Mouse (Mus musculus): Measurements from ENCODE around the gene Sept7. TPM values are rescaled to one million over a fixed set of nuclear protein-coding genes. Genes with fewer than 3 reads are reported as not detected.

The Sept7 gene
- polyA plus RNA-seq, 1 experiment from 2014 or later: 268 TPM

- ATAC-seq (ENCODE audit: insufficient number of reproducible peaks, insufficient read depth, low FRiP score, low read depth): no peak
- no peaks in the 10 kb centered on the region for H3K36me3 ChIP-seq (ENCODE audit: control insufficient read depth, insufficient read depth, low read length)
- 24% methylated on average over 4 of the region's 4 CpGs for WGBS
Observed at GRCm38 (mm10) chr9:25243926-25244657, 8.1 kb upstream of the Sept7 start.

GRCm38 (mm10) chr9:25245125-25245524, 7.1 kb upstream of the Sept7 start:
- H3K4me1 ChIP-seq (ENCODE audit: control insufficient read depth in 2 of 2, insufficient read depth in 2 of 2, low read length in 2 of 2): peaks cover 2 to 6% of the 10 kb centered on the region in 2 experiments; a peak in 2 of 4 replicates

More at GRCm38 (mm10) chr9:25243926-25244657, 8.1 kb upstream of the Sept7 start:
- H3K27me3 ChIP-seq (ENCODE audit: control insufficient read depth, insufficient read depth, low read length): no peaks in the 10 kb centered on the region
- H3K4me2 ChIP-seq (ENCODE audit: low read length): no peak overlapping the region
- no peak overlapping the region for H3K4me3 ChIP-seq (ENCODE audit: control insufficient read depth in 1 of 2, insufficient read depth in 1 of 2, low read depth in 1 of 2, low read length in 2 of 2)
- peaks cover 2 to 6% of the 10 kb centered on the region in 2 experiments; a peak in 2 of 4 replicates for H3K4me1 ChIP-seq (ENCODE audit: control insufficient read depth in 2 of 2, insufficient read depth in 2 of 2, low read length in 2 of 2)
- no peaks in the 10 kb centered on the region for H3K9me3 ChIP-seq (ENCODE audit: control insufficient read depth, low read length)
- 0 out of 4 replicates have a peak overlapping the region, but pooled peaks of 1 of the 2 experiments have one; percentile 12 for H3K27ac ChIP-seq (replicated peaks in 1 of 2; ENCODE audit: control insufficient read depth in 1 of 2, insufficient read depth in 1 of 2, low read depth in 2 of 2, low read length in 2 of 2)
- no peak overlapping the region for H3K9ac ChIP-seq (ENCODE audit: low read length)

GRCm38 (mm10) chr9:25246508-25246907, 5.7 kb upstream of the Sept7 start:
- no peak for ATAC-seq (ENCODE audit: insufficient number of reproducible peaks, insufficient read depth, low FRiP score, low read depth)
- Histone ChIP-seq H3K36me3 (ENCODE audit: control insufficient read depth, insufficient read depth, low read length) (no peaks in the 10 kb centered on the region), H3K4me1 (ENCODE audit: control insufficient read depth in 2 of 2, insufficient read depth in 2 of 2, low read length in 2 of 2) (peaks cover 2 to 6% of the 10 kb centered on the region in 2 experiments; a peak in 2 of 4 replicates), H3K9me3 (ENCODE audit: control insufficient read depth, low read length) (no peaks in the 10 kb centered on the region), H3K27ac (replicated peaks in 1 of 2; ENCODE audit: control insufficient read depth in 1 of 2, insufficient read depth in 1 of 2, low read depth in 2 of 2, low read length in 2 of 2) (0 out of 4 replicates have a peak overlapping the region, but pooled peaks of 1 of the 2 experiments have one; percentile 29), H3K4me2 (ENCODE audit: low read length) (no peak overlapping the region), H3K27me3 (ENCODE audit: control insufficient read depth, insufficient read depth, low read length) (no peaks in the 10 kb centered on the region), H3K4me3 (ENCODE audit: control insufficient read depth in 1 of 2, insufficient read depth in 1 of 2, low read depth in 1 of 2, low read length in 2 of 2) (no peak overlapping the region), H3K9ac (ENCODE audit: low read length) (no peak overlapping the region)
- 70% methylated on average over 3 of the region's 3 CpGs for WGBS

More at GRCm38 (mm10) chr9:25245125-25245524, 7.1 kb upstream of the Sept7 start:
- Histone ChIP-seq H3K27ac (replicated peaks in 1 of 2; ENCODE audit: control insufficient read depth in 1 of 2, insufficient read depth in 1 of 2, low read depth in 2 of 2, low read length in 2 of 2) (no peak overlapping the region), H3K9ac (ENCODE audit: low read length) (no peak overlapping the region), H3K4me3 (ENCODE audit: control insufficient read depth in 1 of 2, insufficient read depth in 1 of 2, low read depth in 1 of 2, low read length in 2 of 2) (no peak overlapping the region), H3K27me3 (ENCODE audit: control insufficient read depth, insufficient read depth, low read length) (no peaks in the 10 kb centered on the region), H3K9me3 (ENCODE audit: control insufficient read depth, low read length) (no peaks in the 10 kb centered on the region), H3K4me2 (ENCODE audit: low read length) (no peak overlapping the region), H3K36me3 (ENCODE audit: control insufficient read depth, insufficient read depth, low read length) (no peaks in the 10 kb centered on the region)
- ATAC-seq (ENCODE audit: insufficient number of reproducible peaks, insufficient read depth, low FRiP score, low read depth): no peak
- 79% methylated on average over 4 of the region's 4 CpGs for WGBS

GRCm38 (mm10) chr9:25251174-25251573, 1.1 kb upstream of the Sept7 start:
- H3K4me3 ChIP-seq (ENCODE audit: control insufficient read depth in 1 of 2, insufficient read depth in 1 of 2, low read depth in 1 of 2, low read length in 2 of 2): peak overlapping the region; percentile 99 to 100
- peak overlapping the region; percentile 100 for H3K9ac ChIP-seq (ENCODE audit: low read length)
- no peaks in the 10 kb centered on the region for H3K9me3 ChIP-seq (ENCODE audit: control insufficient read depth, low read length)
- peak overlapping the region; percentile 85 for H3K4me2 ChIP-seq (ENCODE audit: low read length)
- peaks cover 0 to 22% of the 10 kb centered on the region in 2 experiments; a peak in 2 of 4 replicates for H3K4me1 ChIP-seq (ENCODE audit: control insufficient read depth in 2 of 2, insufficient read depth in 2 of 2, low read length in 2 of 2)
- peak overlapping the region; percentile 97 to 99 for H3K27ac ChIP-seq (replicated peaks in 1 of 2; ENCODE audit: control insufficient read depth in 1 of 2, insufficient read depth in 1 of 2, low read depth in 2 of 2, low read length in 2 of 2)
- no peak for ATAC-seq (ENCODE audit: insufficient number of reproducible peaks, insufficient read depth, low FRiP score, low read depth)
- no peaks in the 10 kb centered on the region for H3K27me3 ChIP-seq (ENCODE audit: control insufficient read depth, insufficient read depth, low read length)
- 7% methylated on average over 6 of the region's 6 CpGs for WGBS
- no peaks in the 10 kb centered on the region for H3K36me3 ChIP-seq (ENCODE audit: control insufficient read depth, insufficient read depth, low read length)

- Histone ChIP-seq H3K36me3 (ENCODE audit: control insufficient read depth, insufficient read depth, low read length) (no peaks in the 10 kb centered on the region), H3K4me3 (ENCODE audit: control insufficient read depth in 1 of 2, insufficient read depth in 1 of 2, low read depth in 1 of 2, low read length in 2 of 2) (peak overlapping the region; percentile 99 to 100), H3K9ac (ENCODE audit: low read length) (peak overlapping the region; percentile 100), H3K4me1 (ENCODE audit: control insufficient read depth in 2 of 2, insufficient read depth in 2 of 2, low read length in 2 of 2) (peaks cover 0 to 22% of the 10 kb centered on the region in 2 experiments; a peak in 2 of 4 replicates), H3K27ac (replicated peaks in 1 of 2; ENCODE audit: control insufficient read depth in 1 of 2, insufficient read depth in 1 of 2, low read depth in 2 of 2, low read length in 2 of 2) (peak overlapping the region; percentile 97 to 99), H3K9me3 (ENCODE audit: control insufficient read depth, low read length) (no peaks in the 10 kb centered on the region), H3K4me2 (ENCODE audit: low read length) (peak overlapping the region; percentile 85), H3K27me3 (ENCODE audit: control insufficient read depth, insufficient read depth, low read length) (no peaks in the 10 kb centered on the region)
- under 1% methylated on average over 41 of the region's 41 CpGs for WGBS
- ATAC-seq (ENCODE audit: insufficient number of reproducible peaks, insufficient read depth, low FRiP score, low read depth): peak; percentile 80
Observed at GRCm38 (mm10) chr9:25251611-25252282, 492 bp upstream of the Sept7 start.

- H3K4me3 ChIP-seq (ENCODE audit: control insufficient read depth in 1 of 2, insufficient read depth in 1 of 2, low read depth in 1 of 2, low read length in 2 of 2): peak overlapping the region; percentile 99 to 100
- H3K9ac ChIP-seq (ENCODE audit: low read length): peak overlapping the region; percentile 100
- H3K4me2 ChIP-seq (ENCODE audit: low read length): peak overlapping the region; percentile 75
- no peaks in the 10 kb centered on the region for H3K36me3 ChIP-seq (ENCODE audit: control insufficient read depth, insufficient read depth, low read length)
- H3K9me3 ChIP-seq (ENCODE audit: control insufficient read depth, low read length): no peaks in the 10 kb centered on the region
- whole genome bisulfite sequencing: under 1% methylated on average over 48 of the region's 78 CpGs
- H3K4me1 ChIP-seq (ENCODE audit: control insufficient read depth in 2 of 2, insufficient read depth in 2 of 2, low read length in 2 of 2): peaks cover 0 to 22% of the 10 kb centered on the region in 2 experiments; a peak in 2 of 4 replicates
- H3K27ac ChIP-seq (replicated peaks in 1 of 2; ENCODE audit: control insufficient read depth in 1 of 2, insufficient read depth in 1 of 2, low read depth in 2 of 2, low read length in 2 of 2): peak overlapping the region; percentile 92 to 99
- H3K27me3 ChIP-seq (ENCODE audit: control insufficient read depth, insufficient read depth, low read length): no peaks in the 10 kb centered on the region
- ATAC-seq (ENCODE audit: insufficient number of reproducible peaks, insufficient read depth, low FRiP score, low read depth): peak; percentile 43
Observed at GRCm38 (mm10) chr9:25252759-25253477, 679 bp downstream of the Sept7 start.

GRCm38 (mm10) chr9:25253478-25253824, 1.2 kb downstream of the Sept7 start:
- H3K4me3 ChIP-seq (ENCODE audit: control insufficient read depth in 1 of 2, insufficient read depth in 1 of 2, low read depth in 1 of 2, low read length in 2 of 2): peak overlapping the region; percentile 99 to 100
- 1% methylated on average over 3 of the region's 3 CpGs for WGBS
- H3K27me3 ChIP-seq (ENCODE audit: control insufficient read depth, insufficient read depth, low read length): no peaks in the 10 kb centered on the region
- no peaks in the 10 kb centered on the region for H3K9me3 ChIP-seq (ENCODE audit: control insufficient read depth, low read length)
- ATAC-seq (ENCODE audit: insufficient number of reproducible peaks, insufficient read depth, low FRiP score, low read depth): no peak
- H3K4me1 ChIP-seq (ENCODE audit: control insufficient read depth in 2 of 2, insufficient read depth in 2 of 2, low read length in 2 of 2): peaks cover 0 to 22% of the 10 kb centered on the region in 2 experiments; a peak in 2 of 4 replicates
- H3K27ac ChIP-seq (replicated peaks in 1 of 2; ENCODE audit: control insufficient read depth in 1 of 2, insufficient read depth in 1 of 2, low read depth in 2 of 2, low read length in 2 of 2): peak overlapping the region; percentile 92 to 99
- H3K9ac ChIP-seq (ENCODE audit: low read length): peak overlapping the region; percentile 100
- no peaks in the 10 kb centered on the region for H3K36me3 ChIP-seq (ENCODE audit: control insufficient read depth, insufficient read depth, low read length)
- peak overlapping the region; percentile 75 for H3K4me2 ChIP-seq (ENCODE audit: low read length)
